25 mouse cellular contexts compared by ENCODE assay signal in genomic region chr11:4471734-4472133, GRCm38 (mm10). TPM values are rescaled to one million over a fixed set of nuclear protein-coding genes. Genes with fewer than 3 reads are reported as not detected.
DNase-seq lines count a peak whose midpoint lies in the region; ATAC-seq and TF ChIP-seq lines count a peak whose summit lies in the region.
"Had no signal": no experiment of that assay in that cellular context is flagged by ENCODE, and none has a peak within 500 bp of the region (broad histone marks: within the 10 kb centered on the region; RNA-seq: fewer than 3 reads in every experiment).

No protein-coding gene starts in this region.

- H3K27ac ChIP-seq in hindbrain, embryonic 10.5 days: 0 out of 2 replicates have a peak overlapping the region, but pooled peaks have one; percentile 2
- H3K27ac ChIP-seq in hindbrain, embryonic 14.5 days: no peak overlapping the region
- peak overlapping the region; percentile 5; the same call in 1 of the 2 replicates for H3K27ac ChIP-seq in hindbrain, embryonic 16.5 days (ENCODE audit: low read depth, low read length)
- H3K27ac ChIP-seq in hindbrain, postnatal 0 days: no peak overlapping the region
- H3K27ac ChIP-seq in neural tube, embryonic 14.5 days (ENCODE audit: low read depth, low read length): 0 out of 2 replicates have a peak overlapping the region, but pooled peaks have one; percentile 67
- H3K27ac ChIP-seq in liver, embryonic 12.5 days: no peak overlapping the region
- H3K27ac ChIP-seq: forebrain, embryonic 10.5 days; heart, adult 2 months had no signal

- H3K27me3 ChIP-seq in hindbrain, embryonic 10.5 days (ENCODE audit: insufficient read depth, poor library complexity, severe bottlenecking): no peaks in the 10 kb centered on the region
- no peaks in the 10 kb centered on the region for H3K27me3 ChIP-seq in hindbrain, embryonic 14.5 days (ENCODE audit: control insufficient read depth, insufficient read depth, low read length)
- H3K27me3 ChIP-seq in hindbrain, embryonic 16.5 days (replicated peaks; ENCODE audit: control insufficient read depth, insufficient read depth, low read length): no peaks in the 10 kb centered on the region
- H3K27me3 ChIP-seq in hindbrain, postnatal 0 days (ENCODE audit: insufficient read depth, low read length): no peaks in the 10 kb centered on the region
- no peaks in the 10 kb centered on the region for H3K27me3 ChIP-seq in neural tube, embryonic 14.5 days (ENCODE audit: control insufficient read depth, insufficient read depth, low read length)
- H3K27me3 ChIP-seq in liver, embryonic 12.5 days (replicated peaks): no peaks in the 10 kb centered on the region
- H3K27me3 ChIP-seq: forebrain, embryonic 13.5 days had no signal

- DNase-seq in hindbrain, embryonic 10.5 days (ENCODE audit: low spot score): no peak
- no peak for DNase-seq in hindbrain, embryonic 14.5 days (ENCODE audit: low spot score)
- no peak for DNase-seq in hindbrain, postnatal 0 days (ENCODE audit: low spot score)
- peak; percentile 20 for DNase-seq in Muller cell, postnatal 12 days (ENCODE audit: inconsistent ontology term)
- no peak for DNase-seq in cerebellum, postnatal 4 days (ENCODE audit: low spot score in 2 of 2)
- DNase-seq: adrenal gland, adult 2 months; adrenal gland, postnatal 25 days; cerebellum, adult 11-12 months; cerebellum, adult 8-10 months; cerebellum, postnatal 36 days; gastrocnemius, postnatal 10 days; gastrocnemius, postnatal 36 days; heart, adult 2 months had no signal

- no peak for TF ChIP-seq CTCF in hindbrain, postnatal 0 days (IDR thresholded peaks at IDR 0.05; ENCODE audit: low read depth)

- H3K9ac ChIP-seq in hindbrain, embryonic 14.5 days: no peak overlapping the region
- no peak overlapping the region for H3K9ac ChIP-seq in hindbrain, embryonic 16.5 days (ENCODE audit: low read depth, low read length)
- H3K9ac ChIP-seq in hindbrain, postnatal 0 days (replicated peaks; ENCODE audit: low read length): no peak overlapping the region
- H3K9ac ChIP-seq in neural tube, embryonic 14.5 days (replicated peaks; ENCODE audit: low read depth, low read length): no peak overlapping the region
- H3K9ac ChIP-seq in liver, embryonic 12.5 days: no peak overlapping the region
- H3K9ac ChIP-seq: forebrain, embryonic 13.5 days had no signal

- H3K36me3 ChIP-seq in hindbrain, embryonic 10.5 days: peaks cover 5% of the 10 kb centered on the region; the same call in 1 of the 2 replicates
- H3K36me3 ChIP-seq in hindbrain, embryonic 14.5 days (replicated peaks; ENCODE audit: control insufficient read depth, insufficient read depth): no peaks in the 10 kb centered on the region
- H3K36me3 ChIP-seq in hindbrain, embryonic 16.5 days (ENCODE audit: control insufficient read depth, insufficient read depth, low read length): no peaks in the 10 kb centered on the region
- no peaks in the 10 kb centered on the region for H3K36me3 ChIP-seq in hindbrain, postnatal 0 days (ENCODE audit: insufficient read depth, low read length)
- no peaks in the 10 kb centered on the region for H3K36me3 ChIP-seq in neural tube, embryonic 14.5 days (ENCODE audit: control insufficient read depth, insufficient read depth, low read length)
- H3K36me3 ChIP-seq in liver, embryonic 12.5 days: no peaks in the 10 kb centered on the region; the same call in 1 of the 2 replicates
- H3K36me3 ChIP-seq: forebrain, embryonic 10.5 days had no signal

- ATAC-seq in hindbrain, embryonic 14.5 days (ENCODE audit: low FRiP score): no peak
- ATAC-seq in hindbrain, embryonic 16.5 days: no peak
- no peak for ATAC-seq in hindbrain, postnatal 0 days
- no peak for ATAC-seq in neural tube, embryonic 14.5 days (ENCODE audit: low read depth)
- ATAC-seq in liver, embryonic 12.5 days: no peak
- ATAC-seq: forebrain, embryonic 13.5 days; forebrain, embryonic 16.5 days; inflammation-experienced regulatory T-cells, adult 6 months; intestine, embryonic 16.5 days had no signal

- no peak overlapping the region for H3K4me2 ChIP-seq in hindbrain, embryonic 14.5 days (replicated peaks)
- H3K4me2 ChIP-seq in hindbrain, embryonic 16.5 days (ENCODE audit: low read length): no peak overlapping the region
- H3K4me2 ChIP-seq in hindbrain, postnatal 0 days (ENCODE audit: low read depth, low read length): no peak overlapping the region
- no peak overlapping the region for H3K4me2 ChIP-seq in neural tube, embryonic 14.5 days (ENCODE audit: low read depth, low read length)
- no peak overlapping the region for H3K4me2 ChIP-seq in liver, embryonic 12.5 days
- H3K4me2 ChIP-seq: forebrain, embryonic 13.5 days; heart, embryonic 11.5 days had no signal

- H3K9me3 ChIP-seq in hindbrain, embryonic 10.5 days: no peaks in the 10 kb centered on the region
- H3K9me3 ChIP-seq in hindbrain, embryonic 14.5 days (ENCODE audit: control insufficient read depth, low read length): no peaks in the 10 kb centered on the region
- no peaks in the 10 kb centered on the region for H3K9me3 ChIP-seq in hindbrain, embryonic 16.5 days (ENCODE audit: control insufficient read depth, low read length)
- H3K9me3 ChIP-seq in hindbrain, postnatal 0 days (ENCODE audit: low read length): no peaks in the 10 kb centered on the region
- H3K9me3 ChIP-seq in neural tube, embryonic 14.5 days (ENCODE audit: control insufficient read depth, low read length): no peaks in the 10 kb centered on the region
- H3K9me3 ChIP-seq in liver, embryonic 12.5 days (replicated peaks): no peaks in the 10 kb centered on the region
- H3K9me3 ChIP-seq: forebrain, embryonic 10.5 days; forebrain, embryonic 13.5 days had no signal

- H3K4me3 ChIP-seq in hindbrain, embryonic 10.5 days: no peak overlapping the region
- H3K4me3 ChIP-seq in hindbrain, embryonic 14.5 days (replicated peaks; ENCODE audit: low read length): no peak overlapping the region
- H3K4me3 ChIP-seq in hindbrain, embryonic 16.5 days (ENCODE audit: low read length): no peak overlapping the region
- H3K4me3 ChIP-seq in hindbrain, postnatal 0 days (ENCODE audit: low read length): no peak overlapping the region
- no peak overlapping the region for H3K4me3 ChIP-seq in neural tube, embryonic 14.5 days (ENCODE audit: low read depth, low read length)
- no peak overlapping the region for H3K4me3 ChIP-seq in liver, embryonic 12.5 days
- H3K4me3 ChIP-seq: forebrain, embryonic 10.5 days; forebrain, embryonic 13.5 days; heart, adult 2 months had no signal

- peaks cover 12% of the 10 kb centered on the region for H3K4me1 ChIP-seq in hindbrain, embryonic 10.5 days (replicated peaks)
- peaks cover 19% of the 10 kb centered on the region; the same call in 1 of the 2 replicates for H3K4me1 ChIP-seq in hindbrain, embryonic 14.5 days (replicated peaks; ENCODE audit: control insufficient read depth, insufficient read depth, low read length)
- H3K4me1 ChIP-seq in hindbrain, embryonic 16.5 days (ENCODE audit: control insufficient read depth, insufficient read depth, low read depth, low read length): no peaks in the 10 kb centered on the region; the same call in 1 of the 2 replicates
- no peaks in the 10 kb centered on the region for H3K4me1 ChIP-seq in hindbrain, postnatal 0 days (ENCODE audit: insufficient read depth, low read length)
- peaks cover 22% of the 10 kb centered on the region for H3K4me1 ChIP-seq in neural tube, embryonic 14.5 days (ENCODE audit: control insufficient read depth, insufficient read depth, low read length)
- no peaks in the 10 kb centered on the region for H3K4me1 ChIP-seq in liver, embryonic 12.5 days

- 81% methylated on average over 5 of the region's 5 CpGs for WGBS in hindbrain, embryonic 10.5 days
- 85% methylated on average over 5 of the region's 5 CpGs for WGBS in hindbrain, embryonic 14.5 days
- 74% methylated on average over 5 of the region's 5 CpGs for WGBS in hindbrain, embryonic 16.5 days
- WGBS in hindbrain, postnatal 0 days: 62% methylated on average over 5 of the region's 5 CpGs
- 66% methylated on average over 5 of the region's 5 CpGs for WGBS in neural tube, embryonic 14.5 days
- 81% methylated on average over 5 of the region's 5 CpGs for WGBS in liver, embryonic 12.5 days (ENCODE audit: insufficient replicate concordance)

RNA-seq across cellular contexts. Expression of gene Hormad2, which starts 30.8 kb away (rescaled TPM):
- 0.07 TPM in 1 of 2 replicates, not detected in the other for polyA plus RNA-seq in hindbrain, embryonic 10.5 days (2016; fragmentation: Nextera tagmentation; extraction: Ambion mirVana)
- polyA plus RNA-seq in hindbrain, embryonic 14.5 days (2014; fragmentation: Nextera tagmentation; extraction: Ambion mirVana): 0.24 TPM in 1 of 2 replicates, not detected in the other
- polyA plus RNA-seq in hindbrain, embryonic 16.5 days (2015; fragmentation: Nextera tagmentation; extraction: Ambion mirVana): 0.48 TPM in 1 of 2 replicates, not detected in the other
- not detected in 2 replicates for total RNA-seq in hindbrain, postnatal 0 days (2014; rRNA removed)
- not detected in 2 replicates for polyA plus RNA-seq in hindbrain, postnatal 0 days (2015; fragmentation: Nextera tagmentation; extraction: Ambion mirVana)
- not detected in 2 replicates for polyA plus RNA-seq in neural tube, embryonic 14.5 days (2014; fragmentation: Nextera tagmentation; extraction: Ambion mirVana)
- 0.67 and 0.77 TPM in 2 replicates for polyA plus RNA-seq in liver, embryonic 12.5 days (2016; fragmentation: Nextera tagmentation; extraction: Ambion mirVana)
- total RNA-seq: gastrocnemius, adult 18-20 months; gastrocnemius, postnatal 36 days; heart, postnatal 25 days had no signal
- polyA plus RNA-seq: adrenal gland, adult 2 months; heart, adult 2 months; heart, postnatal 0 days had no signal

Comparison
In these comparisons a context has a peak if more than half of its experiments do, and no peak if none do; other contexts are left out.
1. H3K27ac ChIP-seq: peak in hindbrain, embryonic 10.5 days (single experiment), hindbrain, embryonic 16.5 days (single experiment) and neural tube, embryonic 14.5 days (single experiment); none in hindbrain, embryonic 14.5 days (single experiment), hindbrain, postnatal 0 days (single experiment) and liver, embryonic 12.5 days (single experiment).